Mouse (Mus musculus): ENCODE data around the gene Eya2.
"Not testable (repeated sequence)": the region's sequence is repeated elsewhere in the genome, so short reads cannot be mapped to it uniquely, and the experiment has no call there.

The Eya2 gene

GRCm38 (mm10) chr2:165782324-165782723 lies 187.5 kb downstream of the Eya2 start:
- DNase-seq (ENCODE audit: low spot score in 2 of 2) = peak; percentile 62 to 71

GRCm38 (mm10) chr2:165785312-165786036 lies 190.6 kb downstream of the Eya2 start:
- no peak for DNase-seq (ENCODE audit: low spot score in 2 of 2)

DNA sequence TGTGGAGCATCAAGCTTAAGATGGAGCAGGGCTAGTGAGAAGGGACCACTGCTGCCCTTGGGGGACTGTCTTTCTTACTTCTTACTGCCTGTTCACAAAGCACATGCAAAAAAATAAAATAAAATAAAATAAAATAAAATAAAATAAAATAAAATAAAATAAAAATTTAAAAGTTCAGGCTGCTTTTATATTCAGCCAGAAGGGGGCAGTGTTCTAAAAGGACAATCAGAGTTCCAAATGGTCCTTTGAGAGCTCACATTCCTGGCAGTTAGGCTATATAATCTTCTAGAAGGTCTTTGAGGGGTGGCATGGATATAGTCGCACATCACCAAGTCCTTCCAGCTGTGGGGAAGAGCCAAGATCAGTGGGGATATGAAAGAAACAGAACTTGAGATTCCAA lies 191.6 kb downstream of the Eya2 start:
- no peak for DNase-seq (ENCODE audit: low spot score in 2 of 2)

GRCm38 (mm10) chr2:165788005-165788404 lies 193.2 kb downstream of the Eya2 start:
- DNase-seq (ENCODE audit: low spot score in 2 of 2) = peak; percentile 60 to 76

DNA sequence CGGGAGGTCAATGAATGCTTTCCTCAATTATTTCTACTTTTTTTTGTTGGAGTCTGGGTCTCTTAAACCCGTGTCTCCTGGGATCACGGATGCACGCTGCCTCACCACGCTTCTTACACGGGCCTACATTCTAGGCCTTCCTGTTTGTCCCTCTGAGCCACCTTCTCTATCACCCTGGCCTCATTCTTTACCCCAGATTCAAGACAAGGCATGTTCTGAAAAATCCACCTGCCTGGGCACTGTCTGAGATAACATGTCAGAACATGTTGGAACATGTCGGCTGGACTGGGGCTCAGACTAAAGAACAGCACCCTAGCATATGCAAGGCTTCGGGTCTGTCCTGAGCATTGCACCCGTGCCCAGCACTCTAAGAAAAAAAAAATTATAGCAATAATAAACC lies 194.0 kb downstream of the Eya2 start:
- no peak for DNase-seq (ENCODE audit: low spot score in 2 of 2)

DNA sequence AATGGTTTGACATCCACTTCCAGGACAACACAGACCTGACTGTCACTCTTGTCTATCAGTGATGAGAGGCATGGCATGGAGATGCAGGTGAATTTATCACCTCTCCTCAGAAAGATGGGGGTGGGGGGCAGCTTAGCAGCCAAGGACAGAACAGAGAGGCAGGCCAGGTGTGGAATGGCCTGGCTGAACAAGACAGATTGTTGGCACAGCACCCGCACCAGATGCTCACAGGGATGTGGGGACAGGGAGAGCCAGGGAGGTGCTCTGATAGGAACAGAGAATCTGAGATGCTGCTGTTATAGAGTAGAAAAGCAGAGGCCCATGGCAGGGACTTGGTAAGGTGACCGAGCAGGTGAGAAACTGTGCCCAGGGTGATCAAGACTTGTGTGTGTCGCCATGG lies 194.8 kb downstream of the Eya2 start:
- no peak for DNase-seq (ENCODE audit: low spot score in 2 of 2)

GRCm38 (mm10) chr2:165791026-165791425 lies 196.2 kb downstream of the Eya2 start:
- no peak for DNase-seq (ENCODE audit: low spot score in 2 of 2)

GRCm38 (mm10) chr2:165791657-165792056 lies 196.8 kb downstream of the Eya2 start:
- DNase-seq (ENCODE audit: low spot score in 2 of 2) = peak in 1 of 2 experiments; percentile 39

- DNase-seq (ENCODE audit: low spot score in 2 of 2) = no peak
Observed at GRCm38 (mm10) chr2:165792431-165793282, 197.8 kb downstream of the Eya2 start.

DNA sequence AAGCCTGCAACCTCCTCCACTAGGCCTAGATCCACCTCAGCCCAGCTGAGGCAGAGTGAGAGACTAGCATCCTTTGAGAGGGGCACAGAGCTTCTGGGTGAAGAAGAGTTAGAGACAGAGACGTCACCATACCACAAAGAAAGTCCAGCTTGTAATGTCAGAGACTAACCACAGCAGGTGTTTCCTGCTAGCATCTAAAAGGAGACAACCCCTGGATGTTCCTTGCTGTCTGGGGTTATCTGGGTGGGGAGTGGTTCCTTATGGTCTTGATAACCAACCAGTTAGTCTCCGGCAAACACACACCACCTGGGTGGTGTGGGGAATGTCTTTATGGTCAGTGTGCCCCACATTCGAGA lies 198.4 kb downstream of the Eya2 start:
- no peak for DNase-seq (ENCODE audit: low spot score in 2 of 2)

DNA sequence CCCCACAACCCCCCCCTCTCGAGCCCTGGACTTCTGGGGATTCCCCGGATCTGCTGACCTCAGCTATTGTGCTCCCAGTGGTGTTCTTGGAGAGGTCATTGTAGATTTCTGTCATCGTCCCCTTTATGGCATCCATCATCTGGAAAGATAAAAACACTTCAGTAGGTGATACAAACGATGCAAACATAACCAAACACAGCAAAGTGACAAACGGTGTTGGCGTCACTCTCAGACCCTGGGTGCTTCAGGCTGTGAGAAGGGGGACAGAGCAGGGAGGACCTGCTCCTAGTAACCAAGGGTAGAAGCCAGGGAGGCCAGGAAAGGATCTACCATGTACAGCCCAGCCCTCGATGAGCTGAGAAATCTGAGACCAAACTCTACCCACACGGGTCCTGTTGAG lies 203.0 kb downstream of the Eya2 start:
- no peak for DNase-seq (ENCODE audit: low spot score in 2 of 2)

DNA sequence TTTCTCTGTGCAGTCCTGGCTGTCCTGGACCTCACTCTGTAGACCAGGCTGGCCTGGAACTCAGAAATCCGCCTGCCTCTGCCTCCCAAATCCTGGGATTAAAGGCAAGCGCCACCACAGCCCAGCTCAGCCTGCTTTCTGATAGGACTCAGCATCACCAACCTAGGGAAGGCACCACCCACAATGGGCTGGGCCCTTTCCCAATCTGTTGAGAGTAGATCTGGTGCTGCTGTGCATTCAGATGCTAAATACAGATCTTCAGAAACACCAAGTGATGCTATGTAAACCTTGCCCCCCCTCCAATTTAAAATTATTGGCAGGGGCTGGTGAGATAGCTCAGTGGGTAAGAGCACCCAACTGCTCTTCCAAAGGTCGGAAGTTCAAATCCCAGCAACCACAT lies 205.3 kb downstream of the Eya2 start:
- not testable (repeated sequence) for DNase-seq (ENCODE audit: low spot score in 2 of 2)

DNA sequence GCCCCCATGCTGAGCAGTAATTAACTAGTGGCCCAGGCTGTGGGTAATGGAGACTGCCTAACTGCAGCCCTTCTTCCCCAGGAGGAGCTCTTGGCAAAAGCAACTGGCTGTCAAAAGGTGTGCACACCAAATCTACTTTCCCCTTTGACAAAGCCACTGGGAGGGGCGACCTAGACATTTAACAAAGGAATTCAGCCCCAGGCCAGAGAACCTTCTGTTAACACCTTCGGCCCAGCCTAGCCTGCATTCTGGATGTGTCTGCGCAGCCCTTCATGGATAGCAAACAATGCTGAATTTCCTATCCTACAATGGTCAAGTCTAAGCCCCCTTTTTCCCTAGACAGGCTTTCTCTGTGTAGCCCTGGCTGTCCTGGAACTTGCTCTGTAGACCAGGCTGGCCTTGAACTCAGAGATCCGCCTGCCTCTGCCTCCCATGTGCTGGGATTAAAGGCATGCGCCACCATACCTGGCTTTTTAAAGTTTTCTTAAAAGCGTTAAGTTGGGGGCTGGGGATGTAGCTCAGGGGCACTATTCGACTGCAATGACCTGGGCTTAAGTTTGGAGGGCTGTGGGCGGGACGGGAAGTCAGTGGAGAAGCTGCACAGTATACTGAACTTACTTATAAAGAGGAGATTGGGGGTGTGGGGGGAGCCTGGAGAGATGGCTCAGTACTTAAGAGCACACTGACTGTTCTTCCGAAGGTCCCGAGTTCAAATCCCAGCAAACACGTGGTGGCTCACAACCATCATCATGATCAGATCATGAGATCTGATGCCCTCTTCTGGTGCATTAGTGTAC lies 213.5 kb downstream of the Eya2 start:
- no peak for DNase-seq (ENCODE audit: low spot score in 2 of 2)

DNA sequence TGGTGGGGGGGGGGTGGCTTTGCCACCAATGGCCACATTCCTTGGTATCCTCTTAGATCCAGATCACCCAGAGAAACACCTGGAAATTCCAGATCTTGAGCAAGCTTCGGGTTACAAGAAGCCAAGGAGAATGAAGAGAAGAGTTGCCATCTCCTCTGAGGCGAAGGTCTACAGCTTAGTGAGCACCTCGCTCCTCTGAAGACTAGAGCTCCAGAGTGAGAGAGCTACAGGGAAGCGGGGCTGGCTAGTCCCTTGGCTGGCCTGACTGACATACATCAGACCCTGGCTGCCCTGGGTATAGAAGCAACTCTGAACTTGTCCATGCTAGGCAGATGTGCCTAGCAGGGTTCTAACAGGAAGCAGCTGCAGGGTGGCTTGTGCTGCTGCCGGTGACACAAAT lies 214.3 kb downstream of the Eya2 start:
- no peak for DNase-seq (ENCODE audit: low spot score in 2 of 2)

DNA sequence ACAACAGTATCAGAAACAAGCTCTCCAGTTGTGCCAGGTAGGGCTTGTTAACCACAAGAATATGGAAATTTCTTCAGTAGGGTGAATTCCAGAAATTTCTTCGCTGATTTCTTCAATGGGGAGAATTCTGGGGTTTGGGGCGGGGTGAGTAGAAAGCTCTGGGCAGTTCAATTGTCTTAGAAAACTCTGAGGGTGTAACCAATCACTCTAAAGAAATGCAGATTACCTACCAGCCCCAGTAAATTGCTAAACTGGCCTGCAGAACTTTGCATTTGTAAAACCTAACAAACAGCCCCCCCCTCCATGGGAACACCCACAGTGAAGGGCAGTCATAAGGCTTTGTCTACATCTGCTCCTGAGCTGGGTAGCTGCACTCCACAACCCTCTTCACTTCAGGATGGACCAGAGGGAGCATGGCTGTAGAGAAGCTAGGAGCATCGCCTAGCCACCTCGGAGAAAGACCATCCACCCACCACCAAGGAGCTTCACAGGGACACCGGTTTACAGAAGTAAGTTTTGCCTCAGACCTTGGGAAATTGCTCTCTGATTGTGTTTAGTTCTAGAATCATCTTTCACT lies 215.2 kb downstream of the Eya2 start:
- no peak for DNase-seq (ENCODE audit: low spot score in 2 of 2)

DNA sequence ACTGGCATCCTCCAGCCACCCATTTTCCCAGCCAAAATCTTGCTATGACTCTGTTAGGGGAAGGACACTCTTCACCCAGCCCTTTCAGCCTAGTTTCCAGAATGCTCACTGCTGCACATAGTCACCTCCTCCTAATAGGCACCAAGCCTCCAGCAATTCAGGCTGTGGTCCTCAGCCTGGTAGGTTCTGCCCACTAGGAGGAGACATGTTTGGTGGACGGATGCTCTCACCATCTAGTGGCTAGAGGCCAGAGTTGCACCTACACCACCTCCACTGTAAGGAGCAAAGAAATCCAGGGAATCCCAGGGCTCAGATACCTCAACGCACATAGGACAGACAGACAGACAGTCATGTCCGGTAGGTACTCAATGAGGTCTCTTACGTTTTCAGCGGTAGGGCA lies 216.7 kb downstream of the Eya2 start:
- DNase-seq (ENCODE audit: low spot score in 2 of 2) = no peak

- no peak for DNase-seq (ENCODE audit: low spot score in 2 of 2)
Observed at GRCm38 (mm10) chr2:165812889-165813288, 218.1 kb downstream of the Eya2 start.

DNA sequence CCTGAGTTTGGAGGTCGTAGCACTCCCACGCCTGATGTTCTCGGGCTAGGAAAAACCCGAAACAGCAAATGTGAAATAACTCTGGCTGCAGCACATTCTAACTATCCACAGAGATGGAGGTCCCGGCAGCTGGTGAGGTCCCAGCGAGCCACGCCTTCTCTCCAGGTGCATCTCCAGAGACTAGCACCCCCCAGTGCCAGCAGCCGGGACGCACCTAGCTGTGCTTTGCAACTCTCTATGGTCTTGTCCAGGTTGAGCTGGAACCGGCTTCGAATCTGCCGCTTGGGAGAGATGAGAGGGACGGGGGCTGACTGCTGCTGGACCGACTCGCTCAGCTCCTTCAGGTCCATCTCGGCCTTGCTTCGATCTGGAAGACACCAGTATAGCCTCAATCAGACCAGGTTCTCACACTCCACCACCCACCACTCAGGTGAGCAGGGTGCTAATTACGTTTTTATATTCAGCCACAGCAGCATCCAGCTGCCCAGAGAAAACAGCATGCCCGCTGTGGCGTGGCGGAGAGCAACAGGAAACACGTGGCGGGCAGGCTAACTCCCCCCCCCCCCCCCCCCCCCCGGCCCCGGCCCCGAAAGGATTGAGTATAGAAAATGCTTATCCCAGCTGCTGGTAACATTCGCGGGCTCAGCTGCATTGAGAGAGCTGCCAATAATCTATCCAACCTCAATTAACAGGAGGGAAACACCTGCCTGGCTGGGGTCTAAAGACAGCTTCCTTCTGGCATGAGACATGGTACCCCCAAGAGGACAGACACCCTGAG lies 220.5 kb downstream of the Eya2 start:
- DNase-seq (ENCODE audit: low spot score in 2 of 2) = no peak

DNA sequence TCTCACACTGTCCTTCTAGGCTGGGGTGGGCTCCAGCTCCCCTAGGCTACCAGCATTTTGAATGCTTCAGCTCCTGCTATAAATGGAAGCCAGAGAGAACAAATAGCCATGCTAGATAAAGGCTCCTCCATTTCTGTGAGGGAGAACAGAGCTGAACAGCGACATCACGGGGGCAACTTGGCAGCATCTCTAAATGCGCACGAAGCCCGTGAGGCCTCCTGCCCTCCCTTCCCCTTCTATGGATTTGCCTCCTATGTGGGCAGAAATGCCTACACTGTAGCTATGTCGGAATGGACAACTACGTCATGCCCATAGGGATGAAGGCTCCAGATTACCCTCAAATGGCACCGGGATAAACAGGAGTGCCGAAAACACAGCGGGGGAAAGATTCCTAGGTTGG lies 222.6 kb downstream of the Eya2 start:
- DNase-seq (ENCODE audit: low spot score in 2 of 2) = no peak

DNA sequence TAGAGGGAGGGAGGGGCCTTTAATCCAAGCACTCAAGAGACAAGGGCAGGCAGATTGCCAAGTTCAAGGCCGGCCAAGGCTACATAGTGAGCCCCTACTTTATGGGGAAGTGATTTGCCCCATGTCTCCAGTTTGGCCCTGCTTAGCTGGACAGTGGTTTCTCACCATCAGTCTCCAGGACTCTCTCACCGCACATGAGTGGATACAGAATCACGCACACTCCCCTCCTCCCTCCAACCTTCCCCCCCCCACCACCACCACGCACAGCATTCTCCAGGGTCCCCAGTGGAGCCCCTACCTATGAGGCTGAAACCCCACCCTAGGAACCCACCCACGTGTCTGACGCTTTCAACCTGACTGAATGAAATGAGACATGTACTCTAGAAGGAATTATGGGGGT lies 223.7 kb downstream of the Eya2 start:
- no peak for DNase-seq (ENCODE audit: low spot score in 2 of 2)

Measured in heart, adult 9 months (tissue).